Mouse (Mus musculus): ENCODE data around the gene L3mbtl1. TPM values are rescaled to one million over a fixed set of nuclear protein-coding genes. Genes with fewer than 3 reads are reported as not detected.

Gene L3mbtl1
- total RNA-seq, 2 experiments from 2014 or later: 0.33 to 0.63 TPM

- DNase-seq: no peak
These were observed 50.8 kb downstream of the L3mbtl1 start for GRCm38 (mm10) chr2:162993881-162994616.

GRCm38 (mm10) chr2:162998528-162999230 is 55.4 kb downstream of the L3mbtl1 start:
- DNase-seq: peak; percentile 86

- DNase-seq: peak; percentile 67
These were observed 56.5 kb downstream of the L3mbtl1 start for GRCm38 (mm10) chr2:162999744-163000143.

- peak; percentile 44 for DNase-seq
These were observed 57.8 kb downstream of the L3mbtl1 start for GRCm38 (mm10) chr2:163001071-163001470.

- DNase-seq: no peak
These were observed 64.0 kb downstream of the L3mbtl1 start for GRCm38 (mm10) chr2:163007299-163007698.

- DNase-seq: peak; percentile 96
These were observed 73.9 kb downstream of the L3mbtl1 start, which contains the start of gene Ift52 for GRCm38 (mm10) chr2:163016916-163017743. Gene Ift52 (plus strand): TSS chr2:163017354.

Other genes with a start within 250 kb of the L3mbtl1 start
- 100 to 1,000 TPM; 149 to 168 TPM for gene Srsf6, start 11.9 kb upstream of the L3mbtl1 start, total RNA-seq (2021)
- 1 to 10 TPM; 2.1 to 3.1 TPM for gene Sgk2, start 43.9 kb downstream of the L3mbtl1 start, total RNA-seq (2021)
- 10 to 100 TPM; 35.6 to 38.1 TPM for gene Ift52, start 73.9 kb downstream of the L3mbtl1 start, total RNA-seq (2021)
- gene Mybl2, start 111.2 kb downstream of the L3mbtl1 start, total RNA-seq (2021): 10 to 100 TPM in 1 of 2 experiments, 1 to 10 TPM in 1; 8.8 to 11.1 TPM
- not detected for gene Gtsf1l, start 144.4 kb downstream of the L3mbtl1 start, total RNA-seq (2021)